Comparison of ENCODE assay signal across 9 mouse cellular contexts in genomic region chr17:36981221-36981813, GRCm38 (mm10). TPM values are rescaled to one million over a fixed set of nuclear protein-coding genes. Genes with fewer than 3 reads are reported as not detected.
A peak's percentile ranks its signal among the peaks of the same experiment; 100 is the strongest.
DNase-seq lines count a peak whose midpoint lies in the region; ATAC-seq lines count a peak whose summit lies in the region.
"Had no signal": no experiment of that assay in that cellular context is flagged by ENCODE, and none has a peak within 500 bp of the region (broad histone marks: within the 10 kb centered on the region; RNA-seq: fewer than 3 reads in every experiment).

Gene 2410137M14Rik (minus strand): TSS chr17:36981237.

- 0 out of 2 replicates have a peak within 1 kb of the TSS, but pooled peaks have one; percentile 15 for H3K4me3 ChIP-seq in embryonic facial prominence, embryonic 12.5 days

- peak; percentile 31 to 54 for DNase-seq in left cerebral cortex, adult 18-20 months (ENCODE audit: low spot score in 2 of 2)
- DNase-seq in left cerebral cortex, postnatal 10 days (ENCODE audit: extremely low spot score in 1 of 2, low spot score in 2 of 2): no peak
- DNase-seq in heart, postnatal 10 days: peak; percentile 13 to 16
- DNase-seq in lung, postnatal 10 days: peak; percentile 13
- DNase-seq in retina, postnatal 1 day: no peak
- DNase-seq in spleen, postnatal 4 days (ENCODE audit: low spot score in 2 of 2): no peak

- 13% methylated on average over 18 of the region's 18 CpGs for WGBS in embryonic facial prominence, embryonic 12.5 days

- H3K4me2 ChIP-seq in embryonic facial prominence, embryonic 12.5 days (replicated peaks): peak within 1 kb of the TSS; percentile 32

- intact Hi-C loops in left cerebral cortex, postnatal 10 days (cut with DNase I): no loop called here
- intact Hi-C loops in heart, postnatal 10 days (cut with DNase I): no loop called here

- H3K36me3 ChIP-seq in embryonic facial prominence, embryonic 12.5 days: no peaks in the 10 kb centered on the region

- H3K27ac ChIP-seq in embryonic facial prominence, embryonic 12.5 days: no peak within 1 kb of the TSS

- no peak within 1 kb of the TSS for H3K9ac ChIP-seq in embryonic facial prominence, embryonic 12.5 days

- H3K9me3 ChIP-seq in embryonic facial prominence, embryonic 12.5 days: no peaks in the 10 kb centered on the region

- no peak; the same call in 1 of the 2 replicates for ATAC-seq in embryonic facial prominence, embryonic 12.5 days (ENCODE audit: insufficient number of reproducible peaks, insufficient read depth, low FRiP score, low TSS enrichment)
- no peak for ATAC-seq in cerebellum, adult (ENCODE audit: insufficient number of reproducible peaks, low FRiP score, low TSS enrichment)

- H3K27me3 ChIP-seq in embryonic facial prominence, embryonic 12.5 days: peaks cover 15% of the 10 kb centered on the region; the same call in 1 of the 2 replicates

- H3K4me1 ChIP-seq in embryonic facial prominence, embryonic 12.5 days: peaks cover 8% of the 10 kb centered on the region; the same call in 1 of the 2 replicates

RNA-seq across cellular contexts. Expression of gene 2410137M14Rik, which starts in this region (rescaled TPM):
- under 1 TPM; 0.40 to 0.58 TPM for total RNA-seq in left cerebral cortex, adult 18-20 months (2021)
- under 1 TPM in 1 of 2 experiments, not detected in 1; 0.87 TPM for total RNA-seq in left cerebral cortex, postnatal 10 days (2021)
- polyA plus RNA-seq in embryonic facial prominence, embryonic 12.5 days (2016; fragmentation: Nextera tagmentation; extraction: Ambion mirVana): not detected in 2 replicates
- total RNA-seq in heart, postnatal 10 days (2021): not detected
- total RNA-seq: liver, adult 2 months had no signal
- polyA plus RNA-seq: liver, adult 2 months had no signal

Comparison
In these comparisons a context has a peak if more than half of its experiments do, and no peak if none do; other contexts are left out.
1. Peak in DNase-seq in left cerebral cortex, adult 18-20 months; RNA of the gene not detected or under 1 TPM.
2. Peak in DNase-seq in heart, postnatal 10 days; RNA of the gene not detected or under 1 TPM.